Mouse (Mus musculus): ENCODE measurements around the gene Gm973. TPM values are rescaled to one million over a fixed set of nuclear protein-coding genes. Genes with fewer than 3 reads are reported as not detected.

The Gm973 gene
- polyA plus RNA-seq, 1 experiment from 2014 or later: 0.82 TPM

DNA sequence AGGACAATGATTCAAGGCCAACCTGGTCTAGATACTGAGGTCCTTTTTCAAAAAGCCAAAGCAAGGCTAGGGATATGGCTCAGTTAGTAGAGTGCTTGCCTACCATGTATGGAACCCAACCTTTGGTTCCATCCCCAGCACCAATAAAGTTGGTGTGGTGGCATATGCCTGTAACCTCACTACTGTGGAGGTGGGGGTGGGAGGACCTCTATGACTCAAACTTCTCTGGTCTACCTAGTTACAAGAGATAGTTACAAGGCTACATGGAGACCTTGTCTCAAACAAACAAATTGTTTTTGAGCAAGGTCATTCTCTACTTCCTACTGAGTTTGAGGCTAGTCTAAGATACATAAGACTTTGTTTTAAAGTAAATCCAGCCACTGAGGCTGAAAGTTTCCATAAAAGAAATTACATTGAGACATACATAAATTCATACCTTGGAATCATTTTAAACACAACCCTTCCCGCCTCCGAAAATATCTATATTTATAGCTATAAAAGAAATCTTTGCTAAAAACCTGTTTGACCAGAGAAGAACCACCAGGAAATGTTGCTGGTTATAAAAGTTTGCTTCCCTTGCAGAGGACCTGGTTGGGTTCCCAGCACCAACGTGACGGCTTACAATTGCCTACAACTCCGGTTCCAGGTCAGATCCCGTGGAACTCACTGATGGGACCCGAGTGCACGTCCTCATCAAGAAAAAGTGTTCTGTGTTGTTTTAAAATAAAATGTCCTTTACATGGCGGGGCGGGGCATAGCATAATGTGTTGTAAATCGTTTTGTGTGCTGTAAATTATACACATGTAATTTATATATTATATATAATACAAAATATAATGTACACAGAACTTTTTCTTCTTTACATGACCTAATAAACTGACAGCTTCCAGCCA lies 168.1 kb downstream of the Gm973 start:
- WGBS: 7% methylated on average over 11 of the region's 11 CpGs
- no peaks in the 10 kb centered on the region for H3K27me3 ChIP-seq (ENCODE audit: control insufficient read depth, insufficient read depth, low read length)
- no peaks in the 10 kb centered on the region for H3K36me3 ChIP-seq (ENCODE audit: control insufficient read depth, insufficient read depth, low read length)
- H3K4me1 ChIP-seq (ENCODE audit: control insufficient read depth, insufficient read depth, low read length): peaks cover 15% of the 10 kb centered on the region
- H3K27ac ChIP-seq (ENCODE audit: low read length): peak overlapping the region; percentile 44; the same call in 1 of the 2 replicates
- H3K9me3 ChIP-seq (ENCODE audit: control insufficient read depth, low read depth, low read length): no peaks in the 10 kb centered on the region
- ATAC-seq (ENCODE audit: insufficient number of reproducible peaks, insufficient read depth, low FRiP score, low read depth): peak; percentile 24; the same call in 1 of the 2 replicates
- H3K4me3 ChIP-seq (ENCODE audit: low read depth, low read length): peak overlapping the region; percentile 90
- H3K4me2 ChIP-seq (replicated peaks; ENCODE audit: low read depth, low read length): peak overlapping the region; percentile 62
- peak overlapping the region; percentile 28; the same call in 1 of the 2 replicates for H3K9ac ChIP-seq (replicated peaks; ENCODE audit: low read depth, low read length)

DNA sequence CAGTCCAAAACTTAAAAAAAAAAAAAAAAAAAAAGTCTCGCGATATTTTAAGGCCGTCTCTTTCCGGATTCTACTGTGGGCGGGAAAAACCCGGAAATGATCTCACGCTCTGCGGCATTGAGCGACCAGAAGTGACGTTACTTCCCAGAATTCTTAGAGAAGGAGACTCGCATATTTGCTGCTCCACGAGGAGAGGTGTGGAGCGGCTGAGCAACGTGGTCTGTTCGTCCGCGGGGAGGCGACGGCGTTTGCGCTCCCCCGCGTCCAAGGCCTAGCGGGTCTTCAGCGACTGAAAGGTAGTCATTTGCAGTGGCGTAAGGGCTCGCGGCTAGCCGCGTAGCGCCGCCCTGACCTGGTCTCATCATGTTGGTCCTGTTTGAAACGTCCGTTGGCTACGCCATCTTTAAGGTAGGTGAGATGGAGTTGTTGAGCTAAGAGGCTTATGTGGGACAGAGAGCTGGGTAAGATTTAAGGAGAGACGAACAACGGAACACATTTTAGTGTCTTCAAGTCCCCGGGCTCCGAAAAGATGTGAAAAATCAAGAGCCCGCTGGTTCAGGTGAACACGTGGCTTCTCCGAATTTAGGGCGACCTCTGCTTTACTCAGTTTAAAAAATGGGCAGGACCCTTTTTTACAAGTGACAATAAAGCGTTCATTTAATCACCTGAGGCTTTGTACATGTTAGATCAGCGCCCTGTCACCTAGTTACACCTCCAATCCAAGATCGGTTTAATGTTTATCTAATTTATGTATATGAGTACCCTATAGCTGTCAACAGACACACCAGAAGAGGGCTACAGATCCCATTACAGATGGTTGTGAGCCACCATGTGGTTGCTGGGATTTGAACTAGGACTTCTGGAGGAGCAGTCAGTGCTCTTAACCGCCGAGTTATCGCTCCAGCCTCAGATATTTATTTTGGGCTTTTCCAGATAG lies 169.0 kb downstream of the Gm973 start, which contains the start of gene Nop58:
TSS of gene Nop58 (plus strand) at position 153 of the 937 bp plus-strand sequence.
- peak within 1 kb of the TSS; percentile 90 for H3K4me3 ChIP-seq (ENCODE audit: low read depth, low read length)
- peak within 1 kb of the TSS; percentile 84 for H3K9ac ChIP-seq (replicated peaks; ENCODE audit: low read depth, low read length)
- WGBS: under 1% methylated on average over 49 of the region's 49 CpGs
- no peaks in the 10 kb centered on the region for H3K27me3 ChIP-seq (ENCODE audit: control insufficient read depth, insufficient read depth, low read length)
- no peaks in the 10 kb centered on the region for H3K36me3 ChIP-seq (ENCODE audit: control insufficient read depth, insufficient read depth, low read length)
- peak within 1 kb of the TSS; percentile 90 for H3K4me2 ChIP-seq (replicated peaks; ENCODE audit: low read depth, low read length)
- peaks cover 15% of the 10 kb centered on the region for H3K4me1 ChIP-seq (ENCODE audit: control insufficient read depth, insufficient read depth, low read length)
- peak; percentile 96 for ATAC-seq (ENCODE audit: insufficient number of reproducible peaks, insufficient read depth, low FRiP score, low read depth)
- H3K27ac ChIP-seq (ENCODE audit: low read length): peak within 1 kb of the TSS; percentile 89
- H3K9me3 ChIP-seq (ENCODE audit: control insufficient read depth, low read depth, low read length): no peaks in the 10 kb centered on the region

Other genes starting within 250 kb of the Gm973 start
- 13.3 and 15.5 TPM in 2 replicates for gene Fzd7, start 33.8 kb upstream of the Gm973 start, polyA plus RNA-seq (2014; fragmentation: Nextera tagmentation; extraction: Ambion mirVana)
- 382 and 398 TPM in 2 replicates for gene Sumo1, start 154.6 kb downstream of the Gm973 start, polyA plus RNA-seq (2014; fragmentation: Nextera tagmentation; extraction: Ambion mirVana)
- gene Nop58, start 168.7 kb downstream of the Gm973 start, polyA plus RNA-seq (2014; fragmentation: Nextera tagmentation; extraction: Ambion mirVana): 219 and 254 TPM in 2 replicates
- gene Bmpr2, start 247.1 kb downstream of the Gm973 start, polyA plus RNA-seq (2014; fragmentation: Nextera tagmentation; extraction: Ambion mirVana): 15.0 and 17.2 TPM in 2 replicates